Mouse (Mus musculus) skeletal muscle tissue, adult 2 months (tissue): Measurements from ENCODE around the gene Lmntd2.

Source experiments
- DNase-seq: peaks from one replicate; pipeline ENCODE4 v3.0.0-alpha.2; 2012; ENCODE audit warnings: low read depth, low spot score

Gene Lmntd2

GRCm38 (mm10) chr7:141190220-141190619 is 23.7 kb downstream of the Lmntd2 start:
- no peak for DNase-seq

GRCm38 (mm10) chr7:141188733-141189132 is 25.1 kb downstream of the Lmntd2 start:
- no peak for DNase-seq

- DNase-seq = no peak
Measured at GRCm38 (mm10) chr7:141188194-141188593, 25.7 kb downstream of the Lmntd2 start.

- DNase-seq = peak; percentile 84
Measured at GRCm38 (mm10) chr7:141176173-141176572, 37.7 kb downstream of the Lmntd2 start.

GRCm38 (mm10) chr7:141175068-141175467 is 38.8 kb downstream of the Lmntd2 start:
- no peak for DNase-seq

- no peak for DNase-seq
Measured at GRCm38 (mm10) chr7:141173323-141173850, 40.5 kb downstream of the Lmntd2 start.

GRCm38 (mm10) chr7:141172116-141173006 is 41.5 kb downstream of the Lmntd2 start, which contains the start of gene Rnh1:
Gene Rnh1 (minus strand): TSS chr7:141172857.
- peak; percentile 89 for DNase-seq

GRCm38 (mm10) chr7:141169866-141170265 is 44.0 kb downstream of the Lmntd2 start:
- DNase-seq = no peak

GRCm38 (mm10) chr7:141169300-141169699 is 44.6 kb downstream of the Lmntd2 start:
- no peak for DNase-seq

- DNase-seq = peak; percentile 58
Measured at GRCm38 (mm10) chr7:141168518-141168953, 45.3 kb downstream of the Lmntd2 start.

GRCm38 (mm10) chr7:141167901-141168517 is 45.9 kb downstream of the Lmntd2 start:
- DNase-seq = no peak

GRCm38 (mm10) chr7:141164850-141165249 is 49.0 kb downstream of the Lmntd2 start:
- DNase-seq = no peak

GRCm38 (mm10) chr7:141164397-141164796 is 49.5 kb downstream of the Lmntd2 start:
- no peak for DNase-seq
